Mouse (Mus musculus) embryonic stem cell, embryonic (primary cell): ENCODE results near the gene Eepd1.

ENCODE experiments used
- CTCF ChIA-PET, 4 experiments: fragments of 300-600 bp in 2 of 4; fragments of 350-600 bp in 2 of 4; sonication (Branson Sonifier 250); formaldehyde crosslinking; loops; one replicate each; lab custom pipeline; 2022; ENCODE audit warnings: inconsistent platforms in 2 of 4; lab: Charles Lee
- POLR2A ChIA-PET, 4 experiments: fragments of 300-600 bp in 2 of 4; fragments of 350-600 bp in 2 of 4; sonication (Branson Sonifier 250); formaldehyde crosslinking; loops; one replicate each; lab custom pipeline; 2022; ENCODE audit warnings: antibody characterized with exemption in 4 of 4, inconsistent platforms in 1 of 4; lab: Charles Lee

Gene Eepd1

GRCm38 (mm10) chr9:25485406-25485805, 4.1 kb downstream of the Eepd1 start:
- ChIA-PET POLR2A (interaction anchor here in 1 of 4 experiments (1.0 kb wide), 1 partner anchor 14 kb away, joined by 3 read pairs; no protein-coding TSS in a partner anchor), CTCF (interaction anchor here in 1 of 4 experiments (0.6 kb wide), 1 partner anchor 436 kb away, joined by 10 read pairs; no protein-coding TSS in a partner anchor)

DNA sequence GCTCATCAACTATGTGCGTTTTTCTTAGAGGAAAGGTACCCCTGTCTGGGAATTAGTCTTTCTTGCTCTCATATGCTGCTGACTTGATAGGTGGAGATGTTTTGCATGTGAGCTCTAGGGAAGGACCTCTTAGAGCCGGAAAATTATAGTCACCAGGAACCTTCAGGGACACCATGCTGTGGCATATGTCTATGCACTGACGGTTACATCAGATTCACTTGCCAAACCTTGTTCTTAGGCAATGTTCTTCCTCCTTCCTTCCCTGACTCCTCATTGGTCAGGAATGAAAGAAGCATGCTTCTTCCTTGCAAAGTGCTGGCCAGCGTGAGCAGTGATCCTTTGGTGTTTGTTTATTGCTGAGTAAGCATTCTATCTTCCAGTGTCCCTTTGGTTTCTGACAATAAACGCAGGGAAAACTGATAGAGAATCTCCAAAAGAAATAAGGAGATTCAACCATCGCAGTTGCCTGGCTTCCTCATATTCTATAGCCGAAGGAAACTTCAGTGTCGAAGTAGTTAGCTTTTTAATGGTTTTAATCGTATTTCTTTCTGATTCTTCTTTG, 5.0 kb downstream of the Eepd1 start:
- POLR2A ChIA-PET, result no interaction called here
- CTCF ChIA-PET, result no interaction called here

DNA sequence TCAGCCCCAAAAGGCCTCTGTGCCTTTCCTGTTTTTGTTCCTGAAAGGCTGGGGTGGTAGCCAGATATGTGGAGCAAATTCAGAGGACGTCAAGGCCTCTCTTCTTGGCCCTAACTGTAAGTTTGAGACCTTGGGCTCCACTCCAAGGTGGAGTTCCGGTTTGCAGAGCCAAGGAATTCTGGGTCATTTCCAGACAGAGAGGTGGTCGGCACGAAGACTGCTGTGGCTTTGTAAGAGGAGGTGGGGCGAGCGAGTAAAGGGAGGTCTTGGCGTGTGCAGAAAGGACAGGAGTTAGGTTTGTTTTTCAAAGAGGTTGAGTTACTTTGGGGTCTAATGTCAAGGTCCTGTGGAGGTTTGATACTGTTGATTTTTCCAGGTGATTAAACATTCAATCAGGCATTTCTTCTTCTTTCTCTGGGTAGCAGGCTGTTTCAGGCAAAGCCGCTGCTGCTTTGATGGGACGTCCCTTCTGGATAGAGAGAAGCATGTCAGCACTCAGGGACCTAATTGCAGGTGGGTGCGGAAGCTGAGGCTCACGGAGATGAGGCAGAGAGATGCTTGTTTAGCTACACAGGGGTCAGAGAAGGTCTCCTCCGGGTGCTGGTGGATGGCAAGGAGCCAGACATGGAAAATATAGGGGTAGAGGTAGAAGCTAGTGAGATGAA, 6.2 kb downstream of the Eepd1 start:
- CTCF ChIA-PET, result no interaction called here
- POLR2A ChIA-PET, result no interaction called here

DNA sequence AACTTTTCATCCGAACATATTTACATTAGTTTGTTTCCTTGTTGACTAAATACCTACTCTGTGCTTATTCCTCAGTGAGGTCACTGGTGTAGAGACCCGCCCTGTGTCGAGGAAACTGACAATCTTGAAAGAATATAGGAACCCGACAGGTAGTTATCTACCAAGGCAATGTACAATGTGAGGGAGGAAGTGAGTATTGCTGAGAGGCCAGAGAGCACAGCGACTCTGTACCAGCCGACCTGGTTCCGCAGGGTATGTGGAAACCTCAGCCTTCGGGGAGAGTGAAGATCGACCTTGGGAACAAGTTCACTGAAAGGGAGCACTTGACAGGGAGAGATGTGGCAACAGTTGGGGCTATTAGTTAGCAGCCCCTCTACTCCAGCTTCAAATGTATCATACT, 7.2 kb downstream of the Eepd1 start:
- POLR2A ChIA-PET, result no interaction called here
- CTCF ChIA-PET, result no interaction called here

GRCm38 (mm10) chr9:25489221-25489960, 8.0 kb downstream of the Eepd1 start:
- CTCF ChIA-PET, result interaction anchor here in 1 of 4 experiments (0.6 kb wide), 1 partner anchor 858 kb away, joined by 3 read pairs; no protein-coding TSS in a partner anchor
- POLR2A ChIA-PET, result interaction anchor here in 1 of 4 experiments (0.7 kb wide), 1 partner anchor 51 kb away, joined by 3 read pairs; no protein-coding TSS in a partner anchor

DNA sequence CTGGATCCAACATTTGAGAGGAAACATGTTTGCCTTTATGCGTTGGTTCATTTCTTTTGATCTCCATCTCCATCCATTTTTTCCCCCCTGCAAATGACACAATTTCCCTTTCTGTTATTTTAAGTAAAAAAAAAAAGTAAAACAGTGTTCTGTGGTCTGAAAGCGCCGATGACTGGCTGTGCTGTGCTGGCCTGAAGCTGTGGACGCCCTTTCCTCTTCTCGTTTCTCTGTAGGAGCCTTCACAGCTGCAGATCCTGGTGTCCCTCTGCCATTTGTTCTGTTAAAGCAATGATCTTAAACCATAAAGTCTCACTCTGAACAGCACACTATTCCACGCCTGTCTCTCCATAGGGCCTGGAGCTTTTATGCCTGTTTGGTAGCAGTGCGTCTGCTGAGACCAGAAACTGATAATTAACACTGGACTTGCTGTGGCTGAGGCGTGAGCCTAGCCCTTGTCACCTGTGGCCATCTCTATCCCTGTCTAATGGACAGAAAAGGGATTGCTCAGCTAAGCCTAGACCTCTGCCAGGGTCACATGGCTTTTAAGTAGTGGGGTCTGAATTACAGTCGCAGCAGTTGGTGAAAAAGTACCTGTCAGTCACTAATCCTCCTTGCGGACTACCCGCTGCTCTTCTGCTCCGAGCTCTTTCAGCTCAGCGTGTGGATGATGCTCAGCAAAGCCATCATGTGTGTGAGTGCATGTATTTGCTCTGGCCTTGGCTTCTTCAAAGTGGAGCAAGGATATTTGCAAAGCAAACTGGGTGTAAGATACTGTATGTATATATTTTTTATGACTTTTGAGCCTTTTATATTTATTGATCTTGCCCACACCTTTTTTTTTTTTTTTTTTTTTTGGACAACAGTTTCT, 9.2 kb downstream of the Eepd1 start:
- POLR2A ChIA-PET, result no interaction called here
- CTCF ChIA-PET, result no interaction called here

DNA sequence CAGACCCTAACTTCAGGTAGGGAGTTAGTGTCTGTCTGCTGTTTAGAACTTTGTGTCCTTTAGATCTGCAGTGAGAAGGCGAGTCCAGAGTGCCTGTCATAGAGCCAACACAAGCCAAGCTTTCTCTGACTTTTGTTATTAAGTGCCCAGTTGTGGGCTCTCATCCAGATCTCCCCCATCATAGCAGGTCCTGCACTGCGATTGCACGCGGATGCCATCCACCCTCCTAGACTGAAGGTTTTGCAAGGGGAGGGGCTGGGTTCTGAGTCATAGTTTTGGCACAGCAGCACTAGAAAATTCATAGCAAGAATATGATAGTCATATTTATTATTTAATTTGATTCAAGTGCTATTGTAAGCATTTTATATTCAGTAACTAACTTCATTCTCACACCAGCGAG, 12.6 kb downstream of the Eepd1 start:
- ChIA-PET CTCF (no interaction called here), POLR2A (interaction anchor here in 1 of 4 experiments (0.7 kb wide), 1 partner anchor 11 kb away, joined by 4 read pairs; no protein-coding TSS in a partner anchor)

DNA sequence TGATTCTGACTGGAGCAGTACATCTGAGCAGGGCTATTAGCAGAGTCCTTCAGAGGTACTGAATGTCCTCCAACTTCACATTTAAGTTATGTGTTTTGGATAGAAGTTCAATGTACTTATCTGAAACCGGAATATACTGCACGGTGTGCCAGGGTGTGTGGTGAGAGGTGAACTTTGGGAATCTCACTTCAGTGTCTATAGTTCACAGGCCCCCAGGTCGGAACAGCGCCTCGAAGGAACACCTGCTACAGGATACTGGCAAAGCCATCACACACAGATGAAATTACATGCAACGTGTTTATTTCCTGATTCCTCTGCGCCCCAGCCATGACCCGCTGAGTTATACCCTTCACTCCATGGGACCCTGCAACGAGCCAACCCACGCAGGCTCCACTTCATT, 14.3 kb downstream of the Eepd1 start:
- ChIA-PET CTCF (no interaction called here), POLR2A (no interaction called here)

DNA sequence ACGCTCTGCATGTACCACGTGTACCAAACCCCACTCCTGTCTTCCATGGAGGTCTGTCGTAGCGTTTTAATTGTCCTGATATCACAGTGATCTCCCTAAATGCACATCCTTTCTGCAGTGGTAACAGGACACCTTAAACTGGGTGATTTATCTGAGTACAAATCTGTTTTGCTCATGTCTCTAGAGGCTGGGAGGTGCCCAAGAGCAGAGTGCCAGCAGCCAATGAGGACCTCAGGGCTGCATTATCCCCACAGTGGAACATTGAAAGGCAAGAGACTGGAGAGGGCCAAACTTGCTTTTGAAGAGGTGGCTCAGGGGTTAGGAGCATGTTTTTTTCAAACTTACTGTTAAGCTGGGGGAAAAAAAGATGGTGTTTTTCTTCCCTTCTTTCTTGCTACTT, 14.8 kb downstream of the Eepd1 start:
- CTCF ChIA-PET, result no interaction called here
- POLR2A ChIA-PET, result interaction anchor here in 1 of 4 experiments (0.8 kb wide), 1 partner anchor 15 kb away, joined by 3 read pairs; no protein-coding TSS in a partner anchor

GRCm38 (mm10) chr9:25496703-25497102, 15.4 kb downstream of the Eepd1 start:
- POLR2A ChIA-PET, result interaction anchor here in 1 of 4 experiments (0.8 kb wide), 1 partner anchor 16 kb away, joined by 3 read pairs; no protein-coding TSS in a partner anchor
- CTCF ChIA-PET, result no interaction called here

DNA sequence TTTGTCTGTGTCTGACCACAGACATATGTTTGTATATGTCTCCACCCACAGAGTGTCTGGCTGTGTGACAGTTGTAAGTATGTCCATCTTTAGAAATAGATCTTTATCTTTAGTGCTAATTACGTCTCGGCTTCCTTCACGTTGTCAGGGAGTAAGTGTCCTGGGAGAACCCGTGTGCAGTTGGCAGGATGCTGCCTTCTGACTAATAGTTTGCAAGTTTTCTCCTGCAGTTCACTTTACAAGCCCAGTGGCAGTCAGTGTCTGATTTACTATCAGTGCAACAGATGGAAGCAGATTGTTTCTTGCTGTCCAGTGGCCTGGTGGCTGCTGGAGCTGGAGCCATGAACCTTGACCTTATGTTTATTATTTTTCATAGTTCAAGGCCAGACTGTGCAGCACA, 17.4 kb downstream of the Eepd1 start:
- ChIA-PET CTCF (no interaction called here), POLR2A (interaction anchor here in 1 of 4 experiments (1.0 kb wide), 1 partner anchor 13 kb away, joined by 3 read pairs; no protein-coding TSS in a partner anchor)

DNA sequence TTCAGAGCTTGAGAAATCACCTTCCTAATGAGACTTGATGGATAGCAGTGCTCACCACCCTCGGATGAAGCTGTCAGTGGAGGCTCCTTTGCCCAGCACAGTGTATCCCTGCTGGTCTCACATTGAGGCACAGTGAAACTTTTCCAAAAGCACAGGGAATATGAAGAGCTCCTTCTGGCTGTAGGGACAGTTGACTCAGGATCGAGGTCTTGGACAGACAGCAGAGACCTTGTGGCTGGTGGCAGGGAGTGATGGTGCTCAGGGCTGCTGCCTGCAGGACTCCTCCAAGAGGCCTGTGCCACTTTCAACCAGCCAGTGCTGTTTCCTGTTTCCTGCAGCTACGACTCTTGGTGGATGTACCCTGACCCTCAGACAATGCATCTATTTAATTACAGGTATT, 18.0 kb downstream of the Eepd1 start:
- ChIA-PET CTCF (interaction anchor here in 1 of 4 experiments (0.5 kb wide), 1 partner anchor 82 kb away, joined by 4 read pairs; no protein-coding TSS in a partner anchor), POLR2A (interaction anchor here in 1 of 4 experiments (1.0 kb wide), 1 partner anchor 14 kb away, joined by 3 read pairs; no protein-coding TSS in a partner anchor)

GRCm38 (mm10) chr9:25500031-25500430, 18.7 kb downstream of the Eepd1 start:
- CTCF ChIA-PET, result interaction anchor here in 1 of 4 experiments (0.5 kb wide), 1 partner anchor 81 kb away, joined by 4 read pairs; no protein-coding TSS in a partner anchor

GRCm38 (mm10) chr9:25508825-25509224, 27.5 kb downstream of the Eepd1 start:
- CTCF ChIA-PET, result no interaction called here
- POLR2A ChIA-PET, result no interaction called here

More at GRCm38 (mm10) chr9:25500031-25500430, 18.7 kb downstream of the Eepd1 start:
- POLR2A ChIA-PET, result no interaction called here

GRCm38 (mm10) chr9:25510572-25510971, 29.2 kb downstream of the Eepd1 start:
- ChIA-PET CTCF (no interaction called here), POLR2A (no interaction called here)

- POLR2A ChIA-PET, result no interaction called here
- CTCF ChIA-PET, result interaction anchor here in 1 of 4 experiments (0.6 kb wide), 1 partner anchor 30 kb away, joined by 7 read pairs; no protein-coding TSS in a partner anchor
Observed at GRCm38 (mm10) chr9:25513050-25513449, 31.7 kb downstream of the Eepd1 start.

- POLR2A ChIA-PET, result no interaction called here
- CTCF ChIA-PET, result no interaction called here
Observed at GRCm38 (mm10) chr9:25513556-25513955, 32.2 kb downstream of the Eepd1 start.

GRCm38 (mm10) chr9:25516640-25517039, 35.3 kb downstream of the Eepd1 start:
- ChIA-PET CTCF (no interaction called here), POLR2A (no interaction called here)
